Mouse (Mus musculus) monocyte, adult 2 months (primary cell): ENCODE results near the gene Rflna.

ENCODE experiments used
- DNase-seq, 2 experiments: peaks; one replicate each; pipeline ENCODE4 v3.0.0; 2022; ENCODE audit warnings: low spot score in 2 of 2, low read depth in 1 of 2

Gene Rflna

DNA sequence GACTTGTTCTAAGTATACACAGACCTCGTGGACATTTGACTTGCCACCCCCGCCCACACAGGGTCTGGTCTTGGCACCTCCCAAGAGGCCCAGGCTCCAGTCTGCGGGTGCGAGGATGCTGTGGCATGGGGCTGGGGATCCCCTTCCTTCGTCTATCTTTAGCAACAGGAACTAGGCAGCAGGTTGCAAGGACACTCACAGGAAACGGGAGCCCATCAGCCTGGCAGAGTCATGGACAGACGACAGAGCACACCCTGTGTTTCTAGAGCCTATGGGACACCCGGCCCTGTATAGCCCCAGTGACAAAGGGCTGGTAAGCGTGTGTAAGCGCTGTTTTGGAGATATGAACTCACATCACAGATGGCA, 49.2 kb downstream of the Rflna start:
- DNase-seq = peak; percentile 52 to 76

DNA sequence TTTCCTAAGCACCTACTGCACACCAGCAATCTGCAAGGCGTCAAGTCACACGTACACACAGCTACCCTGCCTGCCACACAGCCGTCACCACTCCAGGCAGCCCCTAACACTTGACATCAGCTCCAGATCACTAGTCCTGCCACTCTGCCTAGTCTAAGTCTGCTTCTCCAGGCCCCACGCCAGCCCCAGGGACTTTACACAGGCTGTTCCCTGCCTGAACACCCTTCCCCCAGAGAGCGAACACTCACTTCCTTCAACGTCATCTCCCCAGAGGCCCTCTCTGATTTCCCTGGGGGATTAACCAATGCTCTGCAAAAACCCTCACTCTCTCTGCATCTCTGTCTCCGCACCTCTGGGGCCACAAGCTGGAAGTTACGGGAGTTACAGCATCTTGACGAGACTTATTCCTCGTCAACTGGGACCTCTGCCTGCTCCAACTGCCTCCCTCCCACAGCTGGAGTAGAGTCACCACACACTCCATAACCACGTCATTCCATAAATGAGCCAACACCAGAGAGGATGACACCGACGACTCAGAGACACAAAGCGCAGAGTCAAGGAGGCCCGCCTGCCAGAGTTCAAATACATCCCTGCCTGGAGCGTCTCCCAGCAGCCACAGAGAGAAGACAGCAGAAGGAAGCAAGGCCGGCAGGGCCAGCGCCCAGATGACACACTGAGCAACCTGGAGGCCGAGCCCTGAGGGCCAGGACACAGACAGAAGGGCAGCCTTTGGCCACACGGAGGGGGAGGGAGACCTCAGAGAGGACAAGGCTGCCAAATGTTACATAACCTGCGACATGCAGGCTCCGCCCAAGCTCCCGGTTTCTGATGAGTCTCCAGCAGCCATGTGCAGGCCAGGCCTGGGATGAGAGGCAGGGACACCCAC, 49.8 kb downstream of the Rflna start:
- DNase-seq = peak in 1 of 2 experiments; percentile 59

- no peak for DNase-seq
Observed at GRCm38 (mm10) chr5:125053661-125054060, 50.6 kb downstream of the Rflna start.

GRCm38 (mm10) chr5:125055901-125056300, 52.9 kb downstream of the Rflna start:
- no peak for DNase-seq

DNA sequence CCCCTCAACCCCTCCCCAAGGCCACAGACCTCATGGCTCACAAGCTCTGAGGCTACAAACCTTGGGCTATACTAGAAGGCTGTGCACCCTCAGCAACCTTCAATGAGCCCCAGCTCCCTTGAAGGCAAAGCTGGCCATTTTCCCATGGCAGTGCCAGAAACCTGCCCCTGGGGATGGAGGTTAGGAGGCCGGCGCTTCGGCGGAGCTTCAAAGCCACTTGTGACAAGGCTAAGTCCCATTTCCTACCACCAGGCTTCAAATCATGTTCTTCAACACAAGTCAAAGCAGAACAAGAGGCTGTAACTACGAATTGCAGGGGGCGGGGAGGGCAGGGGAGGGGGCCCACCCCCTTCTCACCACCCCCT, 53.3 kb downstream of the Rflna start:
- no peak for DNase-seq

DNA sequence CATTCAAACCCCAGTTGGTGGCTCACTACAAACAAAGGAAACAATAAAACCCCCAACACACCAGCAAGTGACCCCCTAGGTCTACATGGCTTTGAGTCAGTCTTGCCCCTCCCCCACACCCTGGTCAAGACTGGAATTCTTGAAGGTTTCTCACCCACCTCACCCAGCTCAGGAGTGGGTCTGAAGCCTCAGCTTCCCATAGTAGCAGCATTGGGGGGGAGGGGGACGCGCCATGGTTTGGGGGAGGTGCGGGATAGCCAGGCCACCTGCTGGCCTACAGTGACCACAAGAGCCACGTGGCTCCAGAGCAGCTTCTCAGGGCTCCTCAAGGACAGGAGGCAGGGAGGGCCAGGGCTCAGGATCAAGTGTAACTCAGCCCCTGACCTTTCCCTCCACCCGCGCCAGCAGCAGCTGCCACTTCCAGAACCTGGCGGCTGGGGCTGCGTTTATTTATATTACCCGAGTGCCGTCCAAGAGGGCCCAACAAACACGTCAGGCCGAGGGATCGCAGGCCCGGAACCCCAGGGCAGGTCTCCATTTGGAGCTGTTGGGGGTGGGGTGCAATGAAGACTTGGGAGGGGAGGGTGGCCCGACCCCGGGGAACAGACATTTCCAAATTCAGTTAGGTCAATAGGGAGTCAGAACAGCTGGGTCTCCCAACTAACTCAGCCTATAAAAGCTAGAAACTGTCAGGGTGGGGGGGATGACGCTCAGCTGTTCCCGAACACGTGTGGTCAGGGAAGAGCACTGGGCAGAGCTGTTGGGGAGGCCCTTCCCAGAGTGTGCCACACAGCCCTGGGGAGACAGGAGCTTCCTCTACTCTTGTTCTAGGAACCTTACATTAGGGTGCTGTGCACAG, 53.9 kb downstream of the Rflna start:
- DNase-seq = no peak

- no peak for DNase-seq
Observed at GRCm38 (mm10) chr5:125057555-125058266, 54.7 kb downstream of the Rflna start.

DNA sequence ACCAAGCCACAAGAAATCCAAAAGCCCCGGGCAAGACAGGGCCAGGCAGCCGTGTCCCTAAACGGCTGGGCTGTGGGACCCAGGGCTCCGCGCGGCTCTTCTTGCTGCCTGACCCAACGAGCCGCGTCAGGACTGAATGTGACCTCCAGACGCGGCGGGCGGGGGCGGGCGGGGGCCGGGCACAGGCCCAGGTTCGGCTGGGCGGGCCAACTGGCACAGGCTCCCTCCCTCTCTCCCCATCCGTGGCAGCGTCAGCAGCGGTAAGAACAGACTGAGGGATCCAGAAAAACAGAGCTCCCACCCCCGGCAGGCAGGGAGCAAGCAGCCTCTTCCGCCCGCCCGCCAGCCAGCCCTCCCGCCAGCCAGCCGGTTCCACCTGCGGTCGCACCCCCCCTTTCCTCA, 55.2 kb downstream of the Rflna start:
- DNase-seq = no peak
